Mouse (Mus musculus): Measurements from ENCODE around the gene Vmn2r54. TPM values are rescaled to one million over a fixed set of nuclear protein-coding genes. Genes with fewer than 3 reads are reported as not detected.
"Not testable (repeated sequence)": the region's sequence is repeated elsewhere in the genome, so short reads cannot be mapped to it uniquely, and the experiment has no call there.

Vmn2r54 gene
- total RNA-seq (2021) = not detected
- long read RNA-seq, experiment 1 = 0 reads
- long read RNA-seq, experiment 2 = 0 reads

GRCm38 (mm10) chr7:12640219-12640618 is at the start of gene Vmn2r54:
Gene Vmn2r54 (minus strand): TSS chr7:12640319.
- DNase-seq (ENCODE audit: low spot score in 2 of 2) = not testable (repeated sequence)

- DNase-seq (ENCODE audit: low spot score in 2 of 2) = not testable (repeated sequence)
Observed at GRCm38 (mm10) chr7:12684903-12685302, 44.8 kb upstream of the Vmn2r54 start, which contains the start of gene Vmn2r55. Gene Vmn2r55 (minus strand): TSS chr7:12685003.

DNA sequence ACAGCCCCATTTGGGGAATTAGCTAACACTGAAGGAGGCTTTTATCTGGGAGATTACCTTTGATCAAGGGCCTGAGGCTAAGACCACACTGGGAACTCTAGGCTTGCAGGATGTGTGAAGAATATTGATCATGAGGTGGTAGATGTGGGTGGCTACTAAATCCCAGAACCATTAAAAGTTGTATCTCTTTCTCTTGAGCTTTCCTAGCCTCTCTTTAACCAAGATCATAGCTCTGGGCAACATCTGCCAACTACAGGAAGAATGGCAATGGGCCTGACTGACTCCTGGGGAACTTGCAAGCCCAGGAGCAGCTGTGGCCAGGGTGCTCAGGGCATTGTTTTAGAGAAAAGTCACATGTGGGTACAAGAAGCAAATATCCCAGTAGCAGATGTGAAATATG is 31.4 kb downstream of the Vmn2r54 start, which contains the start of gene Vmn2r53:
Gene Vmn2r53 (minus strand): TSS at position 101 of the 400 bp plus-strand sequence.
- DNase-seq (ENCODE audit: low spot score in 2 of 2) = no peak

Other genes with a start within 250 kb of the Vmn2r54 start
- gene Zfp551, start 217.6 kb downstream of the Vmn2r54 start, total RNA-seq (2021) = 1 to 10 TPM; 9.5 to 9.6 TPM
- 10 to 100 TPM; 22.6 to 24.5 TPM for gene Zfp606, start 162.0 kb downstream of the Vmn2r54 start, total RNA-seq (2021)
- not detected for gene 2900092C05Rik, start 127.8 kb downstream of the Vmn2r54 start, total RNA-seq (2021)
- gene Vmn2r53, start 31.5 kb downstream of the Vmn2r54 start, total RNA-seq (2021) = under 1 TPM; 0.03 to 0.06 TPM
- not detected for gene Vmn2r55, start 44.7 kb upstream of the Vmn2r54 start, total RNA-seq (2021)
- gene Vmn2r56, start 94.7 kb upstream of the Vmn2r54 start, total RNA-seq (2021) = not detected
- gene Zscan18, start 163.3 kb upstream of the Vmn2r54 start, total RNA-seq (2021) = 1 to 10 TPM; 8.0 to 8.2 TPM
- gene Zfp329, start 178.5 kb upstream of the Vmn2r54 start, total RNA-seq (2021) = 10 to 100 TPM; 16.0 to 16.4 TPM
- 10 to 100 TPM; 34.2 to 35.4 TPM for gene Zfp110, start 194.4 kb upstream of the Vmn2r54 start, total RNA-seq (2021)
- 1 to 10 TPM; 5.3 to 5.7 TPM for gene Zfp128, start 240.9 kb upstream of the Vmn2r54 start, total RNA-seq (2021)

All from adrenal gland, postnatal 4 days (tissue).